Mouse (Mus musculus) thymus, adult 2 months (tissue): Measurements from ENCODE around the gene Chrm3. TPM values are rescaled to one million over a fixed set of nuclear protein-coding genes. Genes with fewer than 3 reads are reported as not detected.

Experiments
- DNase-seq: peaks from one replicate; pipeline ENCODE4 v3.0.0; 2021
- H3K27ac ChIP-seq: fragments of 200-500 bp; 2 replicates; pipeline ENCODE4 v1.5.1; 2012; ENCODE audit warnings: low read length, control low read depth; ENCODE audit not compliant: control insufficient read depth, insufficient read depth
- H3K27me3 ChIP-seq: fragments of 200-500 bp; 2 replicates; pipeline ENCODE4 v1.6.1; 2012; ENCODE audit warnings: mild to moderate bottlenecking, low read length, moderate library complexity, mixed read lengths; ENCODE audit not compliant: control insufficient read depth, insufficient read depth
- H3K36me3 ChIP-seq: fragments of 200-500 bp; 2 replicates; pipeline ENCODE4 v1.6.1; 2012; ENCODE audit warnings: mild to moderate bottlenecking, low read length, moderate library complexity; ENCODE audit not compliant: control insufficient read depth, insufficient read depth
- H3K4me1 ChIP-seq: fragments of 200-500 bp; replicated peaks from 2 replicates; pipeline ENCODE4 v1.6.1; 2012; ENCODE audit warnings: low read length; ENCODE audit not compliant: control insufficient read depth, insufficient read depth
- H3K4me3 ChIP-seq: fragments of 200-500 bp; 2 replicates; pipeline ENCODE4 v1.5.1; 2012; ENCODE audit warnings: mild to moderate bottlenecking, low read length, control low read depth, moderate library complexity; ENCODE audit not compliant: control insufficient read depth, insufficient read depth
- CTCF ChIP-seq: fragments of 200-500 bp; IDR thresholded peaks from 2 replicates; pipeline ENCODE4 v1.5.1; 2012; ENCODE audit warnings: mild to moderate bottlenecking, control low read depth, low read length, moderate library complexity, borderline replicate concordance; ENCODE audit not compliant: control insufficient read depth, poor library complexity, insufficient read depth; ENCODE audit errors: extremely low read depth
- POLR2A ChIP-seq: fragments of 200-500 bp; IDR thresholded peaks from 2 replicates; pipeline ENCODE4 v1.6.1; 2012; ENCODE audit warnings: mild to moderate bottlenecking, low read length, control low read depth, moderate library complexity; ENCODE audit not compliant: control insufficient read depth, poor library complexity, insufficient read depth; ENCODE audit errors: extremely low read depth
- WGBS: fragments of 180-500 bp; shearing (Covaris S2); methylation state at CpG from one replicate; pipeline ENCODE4 v1.1.7; 2018; 5-methylcytosine and 5-hydroxymethylcytosine counted together
- polyA plus RNA-seq: library from polyadenylated mRNA; depleted of rRNA; stranded (reverse); fragments of >200 nt; gene quantifications from 2 replicates; pipeline ENCODE4 v1.2.3, GENCODE M21; 2012

Chrm3 gene
- polyA plus RNA-seq, 1 experiment: 0.28 TPM

DNA sequence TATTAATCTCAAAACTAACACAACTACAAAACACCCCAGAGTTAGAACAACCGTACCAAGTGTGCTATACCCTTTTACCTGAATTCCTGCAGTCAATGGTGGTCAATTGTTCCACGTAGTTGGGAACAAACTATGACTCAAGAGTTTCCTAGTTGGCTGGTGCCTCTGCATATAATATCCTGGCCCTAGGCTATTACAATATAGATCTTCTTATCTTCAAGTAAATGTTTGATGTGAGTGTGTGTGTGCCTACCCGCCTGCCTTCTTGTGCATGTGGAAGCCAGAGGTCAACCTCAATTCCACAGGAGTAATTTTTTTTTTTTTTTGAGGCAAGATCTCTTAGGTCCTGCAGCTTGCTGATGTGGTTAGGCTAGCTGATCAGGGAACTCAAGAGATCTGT is 335.5 kb downstream of the Chrm3 start:
- Histone ChIP-seq H3K27ac (no peak overlapping the region), H3K4me1 (peaks cover 3% of the 10 kb centered on the region; the same call in 1 of the 2 replicates), H3K27me3 (no peaks in the 10 kb centered on the region), H3K36me3 (no peaks in the 10 kb centered on the region), H3K4me3 (no peak overlapping the region)
- 49% methylated on average over 3 of the region's 3 CpGs for WGBS
- TF ChIP-seq CTCF (no peak), POLR2A (no peak)
- DNase-seq: no peak

DNA sequence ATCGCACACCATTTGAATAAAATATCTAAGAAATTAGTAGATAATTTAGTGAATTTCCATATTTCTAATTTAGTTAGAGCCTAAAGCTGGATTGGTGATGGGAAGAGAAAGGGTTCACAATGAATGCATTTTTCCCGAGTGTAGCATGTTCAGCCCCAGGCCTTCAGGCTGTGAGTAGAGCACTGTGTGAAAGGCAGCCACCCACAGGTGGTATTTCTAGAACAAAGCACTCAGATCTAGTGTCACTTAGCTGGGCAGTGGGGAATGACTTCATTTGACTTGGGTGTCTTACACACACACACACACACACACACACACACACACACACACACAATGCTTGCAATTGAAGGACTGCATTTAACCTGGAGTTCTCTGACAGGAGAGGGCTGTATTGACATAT is 337.5 kb downstream of the Chrm3 start:
- H3K4me3 ChIP-seq: no peak overlapping the region
- TF ChIP-seq CTCF (no peak), POLR2A (no peak)
- WGBS: 92% methylated on average over 2 of the region's 2 CpGs

DNA sequence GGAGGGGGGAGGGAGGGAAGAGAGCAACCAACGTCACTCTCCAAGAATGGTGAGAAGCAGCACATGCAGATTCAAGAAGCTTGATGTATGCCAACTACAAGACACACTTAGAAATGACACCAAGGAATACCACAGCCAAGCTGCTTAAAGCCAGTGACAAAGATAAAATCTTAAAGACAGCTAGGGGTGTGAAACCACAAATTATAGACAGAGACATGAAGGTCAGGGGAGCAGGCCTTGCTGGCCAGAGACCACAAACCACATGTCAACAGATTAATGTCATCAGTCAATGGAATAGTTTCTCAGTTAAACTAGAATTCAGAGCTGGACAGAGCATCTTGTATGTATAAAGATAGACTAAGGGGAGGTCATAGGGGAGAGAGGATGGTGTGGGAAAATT is 341.4 kb downstream of the Chrm3 start:
- no peak for TF ChIP-seq POLR2A
- no peak for TF ChIP-seq CTCF
- H3K4me1 ChIP-seq: no peaks in the 10 kb centered on the region
- H3K27ac ChIP-seq: no peak overlapping the region
- WGBS: 8% methylated on average over 1 of the region's 1 CpGs
- H3K4me3 ChIP-seq: no peak overlapping the region
- H3K36me3 ChIP-seq: no peaks in the 10 kb centered on the region
- H3K27me3 ChIP-seq: no peaks in the 10 kb centered on the region
- DNase-seq: no peak

More for the DNA sequence above, 337.5 kb downstream of the Chrm3 start:
- H3K4me1 ChIP-seq: no peaks in the 10 kb centered on the region
- no peaks in the 10 kb centered on the region for H3K36me3 ChIP-seq
- no peaks in the 10 kb centered on the region for H3K27me3 ChIP-seq
- DNase-seq: no peak
- no peak overlapping the region for H3K27ac ChIP-seq

DNA sequence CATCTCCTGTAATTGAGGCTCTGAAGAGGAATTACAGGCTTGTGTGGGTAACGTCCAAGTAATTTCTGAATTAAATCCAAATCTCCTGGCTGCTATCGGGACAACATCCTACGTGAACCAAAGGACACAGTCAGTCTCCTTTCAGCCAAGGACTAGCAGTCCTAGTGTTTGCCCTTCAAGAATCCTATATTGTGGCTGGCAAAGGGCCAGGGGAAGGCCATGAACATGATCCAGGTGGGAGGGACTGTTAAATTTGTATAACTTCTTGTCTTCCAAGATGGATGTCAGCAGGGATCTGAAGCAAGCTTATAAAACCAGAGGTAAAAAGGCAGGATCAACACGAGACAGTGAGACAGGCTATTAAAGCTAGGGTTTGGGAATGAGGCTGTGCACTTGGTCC is 357.7 kb downstream of the Chrm3 start:
- no peak for TF ChIP-seq CTCF
- no peak for TF ChIP-seq POLR2A
- Histone ChIP-seq H3K36me3 (no peaks in the 10 kb centered on the region), H3K4me3 (no peak overlapping the region), H3K27ac (no peak overlapping the region), H3K4me1 (no peaks in the 10 kb centered on the region), H3K27me3 (no peaks in the 10 kb centered on the region)
- DNase-seq: no peak
- WGBS: 94% methylated on average over 4 of the region's 4 CpGs

DNA sequence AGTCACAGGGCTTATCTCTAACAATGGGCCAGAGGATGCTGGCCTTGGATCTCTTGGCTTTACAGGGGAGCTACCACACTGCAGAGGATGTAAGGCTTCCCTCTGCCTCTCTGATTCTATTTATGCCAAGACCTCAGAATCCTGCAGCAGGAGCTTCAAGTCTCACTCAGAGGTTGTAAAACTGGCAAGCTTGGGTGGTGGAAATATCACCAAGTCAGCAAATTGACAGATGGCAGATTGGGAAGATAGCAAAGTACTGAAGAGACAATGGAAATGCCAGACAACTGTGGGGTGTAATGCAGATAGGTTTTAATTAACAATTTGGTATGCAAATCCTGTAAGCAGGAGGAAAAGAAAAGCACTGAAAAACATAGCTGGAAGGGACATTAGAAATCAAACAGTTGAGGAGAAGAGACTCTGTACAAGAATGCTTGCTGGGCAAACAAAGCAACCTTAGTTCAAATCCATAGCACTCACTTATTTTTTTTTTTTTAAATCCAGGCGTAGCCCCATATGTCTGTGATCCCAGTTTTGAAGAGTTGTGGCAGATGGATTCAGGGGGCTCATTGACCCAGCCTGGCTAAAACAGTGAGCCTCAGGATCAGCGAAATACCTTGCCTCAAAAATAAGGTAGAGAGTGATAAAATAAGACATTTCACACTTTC is 362.9 kb downstream of the Chrm3 start:
- TF ChIP-seq CTCF (no peak), POLR2A (no peak)
- H3K36me3 ChIP-seq: no peaks in the 10 kb centered on the region
- DNase-seq: no peak
- H3K27ac ChIP-seq: no peak overlapping the region
- no peaks in the 10 kb centered on the region for H3K27me3 ChIP-seq
- WGBS: 97% methylated on average over 2 of the region's 2 CpGs
- H3K4me1 ChIP-seq: no peaks in the 10 kb centered on the region
- H3K4me3 ChIP-seq: no peak overlapping the region

DNA sequence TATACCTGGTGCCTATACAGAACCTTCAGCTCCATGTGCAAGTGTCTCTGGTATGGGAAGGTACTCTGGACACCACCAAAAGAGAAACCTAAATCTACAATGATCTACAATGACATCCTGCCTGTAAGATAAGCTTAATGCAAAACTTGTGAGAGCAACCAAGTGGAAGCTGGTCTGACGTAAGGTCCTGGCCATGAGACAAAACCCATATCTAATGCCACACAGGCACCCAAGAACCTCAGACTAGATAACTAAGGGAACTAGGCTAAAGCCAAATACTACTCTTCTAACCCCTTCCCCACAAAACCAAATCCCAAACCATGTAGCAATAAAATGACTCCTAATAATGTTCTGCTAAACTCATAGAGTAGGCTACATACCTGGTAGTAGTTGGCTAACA is 364.8 kb downstream of the Chrm3 start:
- Histone ChIP-seq H3K27me3 (no peaks in the 10 kb centered on the region), H3K36me3 (no peaks in the 10 kb centered on the region), H3K27ac (no peak overlapping the region), H3K4me3 (no peak overlapping the region), H3K4me1 (no peaks in the 10 kb centered on the region)
- DNase-seq: no peak
- TF ChIP-seq POLR2A (no peak), CTCF (no peak)
- WGBS: 97% methylated on average over 1 of the region's 1 CpGs

DNA sequence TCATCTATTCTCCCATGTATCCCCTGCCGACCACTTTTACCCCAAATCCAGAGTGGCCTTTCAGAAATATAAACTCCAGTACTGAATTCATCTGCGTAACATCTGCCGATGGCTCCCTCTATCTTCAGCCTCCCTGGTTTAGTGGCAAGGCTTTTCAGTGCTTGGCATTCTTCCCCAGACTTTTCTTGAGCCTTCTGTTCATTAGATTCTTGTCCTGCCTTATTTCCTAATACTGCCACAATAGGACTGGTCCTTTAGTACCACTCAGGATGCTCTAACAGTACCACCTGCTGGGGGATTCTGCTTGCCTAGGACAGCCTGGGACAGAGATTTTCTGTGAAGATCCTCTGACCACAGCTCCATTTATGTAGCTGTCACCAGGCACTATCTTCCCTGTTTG is 367.1 kb downstream of the Chrm3 start:
- no peaks in the 10 kb centered on the region for H3K4me1 ChIP-seq
- no peak overlapping the region for H3K4me3 ChIP-seq
- TF ChIP-seq CTCF: no peak
- TF ChIP-seq POLR2A: no peak
- no peaks in the 10 kb centered on the region for H3K27me3 ChIP-seq
- 97% methylated on average over 3 of the region's 3 CpGs for WGBS
- H3K36me3 ChIP-seq: no peaks in the 10 kb centered on the region
- H3K27ac ChIP-seq: no peak overlapping the region
- DNase-seq: no peak
